Mouse (Mus musculus): ENCODE measurements around the gene Gm9049. TPM values are rescaled to one million over a fixed set of nuclear protein-coding genes. Genes with fewer than 3 reads are reported as not detected.

Gene Gm9049
- polyA plus RNA-seq (2014; fragmentation: Illumina TruSeq; extraction: RNeasy Lipid Tissue Mini Kit (QIAGEN cat#74804); ENCODE audit: low read depth, low replicate concordance) = not detected

DNA sequence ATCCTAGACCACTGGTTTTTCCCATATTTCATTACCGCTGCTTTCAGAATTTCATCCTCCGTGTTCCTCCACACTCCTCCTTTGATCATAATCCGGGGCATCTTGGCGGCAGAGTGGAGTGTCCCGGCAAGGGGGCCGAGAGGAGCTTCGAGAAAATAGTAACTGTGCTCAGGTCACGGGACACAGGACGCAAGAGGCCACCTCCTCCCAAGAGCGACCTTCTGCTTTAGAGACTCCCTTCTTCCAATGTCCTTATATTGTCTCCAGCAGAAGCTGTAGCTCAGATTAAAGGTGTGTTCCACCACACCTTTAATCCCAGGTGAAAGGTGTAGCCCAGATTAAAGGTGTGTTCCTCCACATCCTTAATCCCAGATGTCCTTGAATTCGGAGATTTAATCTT, at the start of gene Gm9049:
TSS of gene Gm9049 (minus strand) at position 101 of the 400 bp plus-strand sequence.

DNA sequence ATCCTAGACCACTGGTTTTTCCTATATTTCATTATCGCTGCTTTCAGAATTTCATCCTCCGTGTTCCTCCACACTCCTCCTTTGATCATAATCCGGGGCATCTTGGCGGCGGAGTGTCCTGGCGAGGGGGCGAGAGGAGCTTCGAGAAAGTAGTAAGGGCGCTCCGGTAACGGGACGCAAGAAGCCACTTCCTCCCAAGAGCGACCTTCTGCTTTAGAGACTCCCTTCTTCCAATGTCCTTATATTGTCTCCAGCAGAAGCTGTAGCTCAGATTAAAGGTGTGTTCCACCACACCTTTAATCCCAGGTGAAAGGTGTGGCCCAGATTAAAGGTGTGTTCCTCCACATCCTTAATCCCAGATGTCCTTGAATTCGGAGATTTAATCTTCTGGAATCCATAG, 5.3 kb downstream of the Gm9049 start, which contains the start of gene Gm9048:
TSS of gene Gm9048 (minus strand) at position 101 of the 400 bp plus-strand sequence.

DNA sequence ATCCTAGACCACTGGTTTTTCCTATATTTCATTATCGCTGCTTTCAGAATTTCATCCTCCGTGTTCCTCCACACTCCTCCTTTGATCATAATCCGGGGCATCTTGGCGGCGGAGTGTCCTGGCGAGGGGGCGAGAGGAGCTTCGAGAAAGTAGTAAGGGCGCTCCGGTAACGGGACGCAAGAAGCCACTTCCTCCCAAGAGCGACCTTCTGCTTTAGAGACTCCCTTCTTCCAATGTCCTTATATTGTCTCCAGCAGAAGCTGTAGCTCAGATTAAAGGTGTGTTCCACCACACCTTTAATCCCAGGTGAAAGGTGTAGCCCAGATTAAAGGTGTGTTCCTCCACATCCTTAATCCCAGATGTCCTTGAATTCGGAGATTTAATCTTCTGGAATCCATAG, 10.8 kb downstream of the Gm9049 start, which contains the start of gene Gm9046:
TSS of gene Gm9046 (minus strand) at position 101 of the 400 bp plus-strand sequence.

DNA sequence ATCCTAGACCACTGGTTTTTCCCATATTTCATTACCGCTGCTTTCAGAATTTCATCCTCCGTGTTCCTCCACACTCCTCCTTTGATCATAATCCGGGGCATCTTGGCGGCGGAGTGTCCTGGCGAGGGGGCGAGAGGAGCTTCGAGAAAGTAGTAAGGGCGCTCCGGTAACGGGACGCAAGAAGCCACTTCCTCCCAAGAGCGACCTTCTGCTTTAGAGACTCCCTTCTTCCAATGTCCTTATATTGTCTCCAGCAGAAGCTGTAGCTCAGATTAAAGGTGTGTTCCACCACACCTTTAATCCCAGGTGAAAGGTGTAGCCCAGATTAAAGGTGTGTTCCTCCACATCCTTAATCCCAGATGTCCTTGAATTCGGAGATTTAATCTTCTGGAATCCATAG, 16.2 kb downstream of the Gm9049 start, which contains the start of gene Gm9045:
TSS of gene Gm9045 (minus strand) at position 101 of the 400 bp plus-strand sequence.

DNA sequence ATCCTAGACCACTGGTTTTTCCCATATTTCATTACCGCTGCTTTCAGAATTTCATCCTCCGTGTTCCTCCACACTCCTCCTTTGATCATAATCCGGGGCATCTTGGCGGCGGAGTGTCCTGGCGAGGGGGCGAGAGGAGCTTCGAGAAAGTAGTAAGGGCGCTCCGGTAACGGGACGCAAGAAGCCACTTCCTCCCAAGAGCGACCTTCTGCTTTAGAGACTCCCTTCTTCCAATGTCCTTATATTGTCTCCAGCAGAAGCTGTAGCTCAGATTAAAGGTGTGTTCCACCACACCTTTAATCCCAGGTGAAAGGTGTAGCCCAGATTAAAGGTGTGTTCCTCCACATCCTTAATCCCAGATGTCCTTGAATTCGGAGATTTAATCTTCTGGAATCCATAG, 21.6 kb downstream of the Gm9049 start, which contains the start of gene Gm9044:
TSS of gene Gm9044 (minus strand) at position 101 of the 400 bp plus-strand sequence.

DNA sequence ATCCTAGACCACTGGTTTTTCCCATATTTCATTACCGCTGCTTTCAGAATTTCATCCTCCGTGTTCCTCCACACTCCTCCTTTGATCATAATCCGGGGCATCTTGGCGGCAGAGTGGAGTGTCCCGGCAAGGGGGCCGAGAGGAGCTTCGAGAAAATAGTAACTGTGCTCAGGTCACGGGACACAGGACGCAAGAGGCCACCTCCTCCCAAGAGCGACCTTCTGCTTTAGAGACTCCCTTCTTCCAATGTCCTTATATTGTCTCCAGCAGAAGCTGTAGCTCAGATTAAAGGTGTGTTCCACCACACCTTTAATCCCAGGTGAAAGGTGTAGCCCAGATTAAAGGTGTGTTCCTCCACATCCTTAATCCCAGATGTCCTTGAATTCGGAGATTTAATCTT, 27.0 kb downstream of the Gm9049 start, which contains the start of gene Gm9040:
TSS of gene Gm9040 (minus strand) at position 101 of the 400 bp plus-strand sequence.

Other genes starting within 250 kb of the Gm9049 start
- gene Mdm1, start 212.3 kb downstream of the Gm9049 start, polyA plus RNA-seq (2014; fragmentation: Illumina TruSeq; extraction: RNeasy Lipid Tissue Mini Kit (QIAGEN cat#74804); ENCODE audit: low read depth, low replicate concordance) = 12.6 TPM
- gene Il22, start 149.2 kb downstream of the Gm9049 start, polyA plus RNA-seq (2014; fragmentation: Illumina TruSeq; extraction: RNeasy Lipid Tissue Mini Kit (QIAGEN cat#74804); ENCODE audit: low read depth, low replicate concordance) = not detected
- gene Gm32717, start 113.3 kb downstream of the Gm9049 start, polyA plus RNA-seq (2014; fragmentation: Illumina TruSeq; extraction: RNeasy Lipid Tissue Mini Kit (QIAGEN cat#74804); ENCODE audit: low read depth, low replicate concordance) = not detected
- gene Gm32802, start 95.4 kb downstream of the Gm9049 start, polyA plus RNA-seq (2014; fragmentation: Illumina TruSeq; extraction: RNeasy Lipid Tissue Mini Kit (QIAGEN cat#74804); ENCODE audit: low read depth, low replicate concordance) = not detected
- not detected for gene Iltifb, start 59.1 kb downstream of the Gm9049 start, polyA plus RNA-seq (2014; fragmentation: Illumina TruSeq; extraction: RNeasy Lipid Tissue Mini Kit (QIAGEN cat#74804); ENCODE audit: low read depth, low replicate concordance)
- not detected for gene Gm9040, start 27.1 kb downstream of the Gm9049 start, polyA plus RNA-seq (2014; fragmentation: Illumina TruSeq; extraction: RNeasy Lipid Tissue Mini Kit (QIAGEN cat#74804); ENCODE audit: low read depth, low replicate concordance)
- gene Gm9044, start 21.7 kb downstream of the Gm9049 start, polyA plus RNA-seq (2014; fragmentation: Illumina TruSeq; extraction: RNeasy Lipid Tissue Mini Kit (QIAGEN cat#74804); ENCODE audit: low read depth, low replicate concordance) = not detected
- gene Gm9045, start 16.3 kb downstream of the Gm9049 start, polyA plus RNA-seq (2014; fragmentation: Illumina TruSeq; extraction: RNeasy Lipid Tissue Mini Kit (QIAGEN cat#74804); ENCODE audit: low read depth, low replicate concordance) = not detected
- gene Gm9046, start 10.8 kb downstream of the Gm9049 start, polyA plus RNA-seq (2014; fragmentation: Illumina TruSeq; extraction: RNeasy Lipid Tissue Mini Kit (QIAGEN cat#74804); ENCODE audit: low read depth, low replicate concordance) = not detected
- not detected for gene Gm9048, start 5.4 kb downstream of the Gm9049 start, polyA plus RNA-seq (2014; fragmentation: Illumina TruSeq; extraction: RNeasy Lipid Tissue Mini Kit (QIAGEN cat#74804); ENCODE audit: low read depth, low replicate concordance)
- 0.50 TPM for gene Ifng, start 86.9 kb upstream of the Gm9049 start, polyA plus RNA-seq (2014; fragmentation: Illumina TruSeq; extraction: RNeasy Lipid Tissue Mini Kit (QIAGEN cat#74804); ENCODE audit: low read depth, low replicate concordance)

All from adipose tissue, adult 10 weeks (tissue).